Mouse (Mus musculus): ENCODE data around the gene Robo1. TPM values are rescaled to one million over a fixed set of nuclear protein-coding genes. Genes with fewer than 3 reads are reported as not detected.

Robo1 gene
- polyA plus RNA-seq, 1 experiment from 2014 or later = 20.6 TPM

- no peaks in the 10 kb centered on the region for H3K36me3 ChIP-seq (ENCODE audit: control insufficient read depth, insufficient read depth, low read length)
- H3K27me3 ChIP-seq (ENCODE audit: control insufficient read depth, insufficient read depth, low read length) = no peaks in the 10 kb centered on the region
- ATAC-seq (replicated peaks; ENCODE audit: insufficient number of reproducible peaks, low FRiP score, low TSS enrichment) = no peak
- no peak overlapping the region for H3K9ac ChIP-seq (ENCODE audit: low read depth, low read length)
- WGBS (ENCODE audit: insufficient replicate concordance) = 74% methylated on average over 4 of the region's 4 CpGs
- no peak overlapping the region for H3K4me3 ChIP-seq (ENCODE audit: low read depth, low read length)
- no peak overlapping the region for H3K4me2 ChIP-seq
- no peaks in the 10 kb centered on the region for H3K4me1 ChIP-seq (ENCODE audit: control insufficient read depth, insufficient read depth, low read length)
- no peak overlapping the region for H3K27ac ChIP-seq (ENCODE audit: low read depth, low read length)
- no peaks in the 10 kb centered on the region for H3K9me3 ChIP-seq (replicated peaks; ENCODE audit: control insufficient read depth, low read length)
These were observed 697.7 kb downstream of the Robo1 start for GRCm38 (mm10) chr16:73005831-73006230.

GRCm38 (mm10) chr16:73007434-73007833 lies 699.3 kb downstream of the Robo1 start:
- Histone ChIP-seq H3K9ac (ENCODE audit: low read depth, low read length) (no peak overlapping the region), H3K4me1 (ENCODE audit: control insufficient read depth, insufficient read depth, low read length) (no peaks in the 10 kb centered on the region), H3K27ac (ENCODE audit: low read depth, low read length) (no peak overlapping the region), H3K36me3 (ENCODE audit: control insufficient read depth, insufficient read depth, low read length) (no peaks in the 10 kb centered on the region), H3K4me2 (no peak overlapping the region), H3K27me3 (ENCODE audit: control insufficient read depth, insufficient read depth, low read length) (no peaks in the 10 kb centered on the region), H3K4me3 (ENCODE audit: low read depth, low read length) (no peak overlapping the region), H3K9me3 (replicated peaks; ENCODE audit: control insufficient read depth, low read length) (no peaks in the 10 kb centered on the region)
- no peak for ATAC-seq (replicated peaks; ENCODE audit: insufficient number of reproducible peaks, low FRiP score, low TSS enrichment)
- WGBS (ENCODE audit: insufficient replicate concordance) = 68% methylated on average over 8 of the region's 8 CpGs

- Histone ChIP-seq H3K36me3 (ENCODE audit: control insufficient read depth, insufficient read depth, low read length) (peaks cover 2% of the 10 kb centered on the region; the same call in 1 of the 2 replicates), H3K4me2 (no peak overlapping the region), H3K9me3 (replicated peaks; ENCODE audit: control insufficient read depth, low read length) (no peaks in the 10 kb centered on the region), H3K4me1 (ENCODE audit: control insufficient read depth, insufficient read depth, low read length) (no peaks in the 10 kb centered on the region), H3K4me3 (ENCODE audit: low read depth, low read length) (no peak overlapping the region), H3K27me3 (ENCODE audit: control insufficient read depth, insufficient read depth, low read length) (no peaks in the 10 kb centered on the region), H3K27ac (ENCODE audit: low read depth, low read length) (no peak overlapping the region), H3K9ac (ENCODE audit: low read depth, low read length) (no peak overlapping the region)
- no peak for ATAC-seq (replicated peaks; ENCODE audit: insufficient number of reproducible peaks, low FRiP score, low TSS enrichment)
- 78% methylated on average over 7 of the region's 7 CpGs for WGBS (ENCODE audit: insufficient replicate concordance)
These were observed 703.2 kb downstream of the Robo1 start for GRCm38 (mm10) chr16:73011313-73011712.

- H3K4me2 ChIP-seq = no peak overlapping the region
- H3K36me3 ChIP-seq (ENCODE audit: control insufficient read depth, insufficient read depth, low read length) = peaks cover 2% of the 10 kb centered on the region; the same call in 1 of the 2 replicates
- H3K4me1 ChIP-seq (ENCODE audit: control insufficient read depth, insufficient read depth, low read length) = peaks cover 2% of the 10 kb centered on the region; the same call in 1 of the 2 replicates
- no peak for ATAC-seq (replicated peaks; ENCODE audit: insufficient number of reproducible peaks, low FRiP score, low TSS enrichment)
- no peaks in the 10 kb centered on the region for H3K27me3 ChIP-seq (ENCODE audit: control insufficient read depth, insufficient read depth, low read length)
- H3K27ac ChIP-seq (ENCODE audit: low read depth, low read length) = no peak overlapping the region
- no peaks in the 10 kb centered on the region for H3K9me3 ChIP-seq (replicated peaks; ENCODE audit: control insufficient read depth, low read length)
- H3K9ac ChIP-seq (ENCODE audit: low read depth, low read length) = no peak overlapping the region
- no peak overlapping the region for H3K4me3 ChIP-seq (ENCODE audit: low read depth, low read length)
- WGBS (ENCODE audit: insufficient replicate concordance) = 94% methylated on average over 11 of the region's 11 CpGs
These were observed 704.8 kb downstream of the Robo1 start for GRCm38 (mm10) chr16:73012926-73013325.

GRCm38 (mm10) chr16:73014544-73014943 lies 706.4 kb downstream of the Robo1 start:
- no peak for ATAC-seq (replicated peaks; ENCODE audit: insufficient number of reproducible peaks, low FRiP score, low TSS enrichment)
- no peak overlapping the region for H3K4me2 ChIP-seq
- 74% methylated on average over 8 of the region's 8 CpGs for WGBS (ENCODE audit: insufficient replicate concordance)
- no peak overlapping the region for H3K4me3 ChIP-seq (ENCODE audit: low read depth, low read length)
- H3K36me3 ChIP-seq (ENCODE audit: control insufficient read depth, insufficient read depth, low read length) = peaks cover 2% of the 10 kb centered on the region; the same call in 1 of the 2 replicates
- H3K27ac ChIP-seq (ENCODE audit: low read depth, low read length) = no peak overlapping the region
- H3K9me3 ChIP-seq (replicated peaks; ENCODE audit: control insufficient read depth, low read length) = no peaks in the 10 kb centered on the region
- H3K4me1 ChIP-seq (ENCODE audit: control insufficient read depth, insufficient read depth, low read length) = peaks cover 2% of the 10 kb centered on the region; the same call in 1 of the 2 replicates
- H3K9ac ChIP-seq (ENCODE audit: low read depth, low read length) = no peak overlapping the region
- no peaks in the 10 kb centered on the region for H3K27me3 ChIP-seq (ENCODE audit: control insufficient read depth, insufficient read depth, low read length)

- Histone ChIP-seq H3K4me1 (ENCODE audit: control insufficient read depth, insufficient read depth, low read length) (peaks cover 2% of the 10 kb centered on the region; the same call in 1 of the 2 replicates), H3K9ac (ENCODE audit: low read depth, low read length) (no peak overlapping the region), H3K4me2 (no peak overlapping the region), H3K27me3 (ENCODE audit: control insufficient read depth, insufficient read depth, low read length) (no peaks in the 10 kb centered on the region), H3K4me3 (ENCODE audit: low read depth, low read length) (no peak overlapping the region), H3K9me3 (replicated peaks; ENCODE audit: control insufficient read depth, low read length) (no peaks in the 10 kb centered on the region), H3K27ac (ENCODE audit: low read depth, low read length) (no peak overlapping the region), H3K36me3 (ENCODE audit: control insufficient read depth, insufficient read depth, low read length) (peaks cover 2% of the 10 kb centered on the region; the same call in 1 of the 2 replicates)
- no peak for ATAC-seq (replicated peaks; ENCODE audit: insufficient number of reproducible peaks, low FRiP score, low TSS enrichment)
- 43% methylated on average over 4 of the region's 4 CpGs for WGBS (ENCODE audit: insufficient replicate concordance)
These were observed 707.9 kb downstream of the Robo1 start for GRCm38 (mm10) chr16:73015976-73016375.

- peaks cover 2% of the 10 kb centered on the region; the same call in 1 of the 2 replicates for H3K4me1 ChIP-seq (ENCODE audit: control insufficient read depth, insufficient read depth, low read length)
- 47% methylated on average over 7 of the region's 7 CpGs for WGBS (ENCODE audit: insufficient replicate concordance)
- no peak overlapping the region for H3K4me2 ChIP-seq
- H3K36me3 ChIP-seq (ENCODE audit: control insufficient read depth, insufficient read depth, low read length) = peaks cover 2% of the 10 kb centered on the region; the same call in 1 of the 2 replicates
- ATAC-seq (replicated peaks; ENCODE audit: insufficient number of reproducible peaks, low FRiP score, low TSS enrichment) = no peak
- H3K9ac ChIP-seq (ENCODE audit: low read depth, low read length) = no peak overlapping the region
- no peaks in the 10 kb centered on the region for H3K27me3 ChIP-seq (ENCODE audit: control insufficient read depth, insufficient read depth, low read length)
- no peak overlapping the region for H3K27ac ChIP-seq (ENCODE audit: low read depth, low read length)
- no peak overlapping the region for H3K4me3 ChIP-seq (ENCODE audit: low read depth, low read length)
- no peaks in the 10 kb centered on the region for H3K9me3 ChIP-seq (replicated peaks; ENCODE audit: control insufficient read depth, low read length)
These were observed 708.7 kb downstream of the Robo1 start for GRCm38 (mm10) chr16:73016801-73017200.

GRCm38 (mm10) chr16:73024326-73024725 lies 716.2 kb downstream of the Robo1 start:
- Histone ChIP-seq H3K4me1 (ENCODE audit: control insufficient read depth, insufficient read depth, low read length) (no peaks in the 10 kb centered on the region), H3K4me3 (ENCODE audit: low read depth, low read length) (no peak overlapping the region), H3K9me3 (replicated peaks; ENCODE audit: control insufficient read depth, low read length) (no peaks in the 10 kb centered on the region), H3K27me3 (ENCODE audit: control insufficient read depth, insufficient read depth, low read length) (no peaks in the 10 kb centered on the region), H3K9ac (ENCODE audit: low read depth, low read length) (no peak overlapping the region), H3K36me3 (ENCODE audit: control insufficient read depth, insufficient read depth, low read length) (no peaks in the 10 kb centered on the region), H3K27ac (ENCODE audit: low read depth, low read length) (no peak overlapping the region), H3K4me2 (no peak overlapping the region)
- WGBS (ENCODE audit: insufficient replicate concordance) = 92% methylated on average over 13 of the region's 13 CpGs
- ATAC-seq (replicated peaks; ENCODE audit: insufficient number of reproducible peaks, low FRiP score, low TSS enrichment) = no peak

GRCm38 (mm10) chr16:73027692-73028091 lies 719.6 kb downstream of the Robo1 start:
- no peak overlapping the region for H3K4me2 ChIP-seq
- no peak overlapping the region for H3K27ac ChIP-seq (ENCODE audit: low read depth, low read length)
- no peak overlapping the region for H3K9ac ChIP-seq (ENCODE audit: low read depth, low read length)
- no peaks in the 10 kb centered on the region for H3K27me3 ChIP-seq (ENCODE audit: control insufficient read depth, insufficient read depth, low read length)
- no peaks in the 10 kb centered on the region for H3K4me1 ChIP-seq (ENCODE audit: control insufficient read depth, insufficient read depth, low read length)
- H3K4me3 ChIP-seq (ENCODE audit: low read depth, low read length) = no peak overlapping the region
- H3K36me3 ChIP-seq (ENCODE audit: control insufficient read depth, insufficient read depth, low read length) = no peaks in the 10 kb centered on the region
- ATAC-seq (replicated peaks; ENCODE audit: insufficient number of reproducible peaks, low FRiP score, low TSS enrichment) = no peak
- 86% methylated on average over 14 of the region's 14 CpGs for WGBS (ENCODE audit: insufficient replicate concordance)
- no peaks in the 10 kb centered on the region for H3K9me3 ChIP-seq (replicated peaks; ENCODE audit: control insufficient read depth, low read length)

Measured in heart, embryonic 11.5 days (tissue).